Mouse (Mus musculus) hindbrain, postnatal 0 days (tissue): ENCODE results near the gene Cntrob. TPM values are rescaled to one million over a fixed set of nuclear protein-coding genes. Genes with fewer than 3 reads are reported as not detected.

ENCODE experiments used
- ATAC-seq: fragments of 200-750 bp; cut with Nextera tagmentation; 2 replicates; pipeline ENCODE4 v1.8.0; 2017; ENCODE audit warnings: mild to moderate bottlenecking, moderate TSS enrichment, moderate library complexity
- DNase-seq: peaks from one replicate; pipeline ENCODE4 v3.0.0-alpha.2; 2015; ENCODE audit warnings: low spot score
- H3K27ac ChIP-seq: fragments of 300-500 bp; sonication (generic); 2 replicates; pipeline ENCODE4 v1.5.1; 2014; ENCODE audit warnings: mild to moderate bottlenecking
- H3K27me3 ChIP-seq: fragments of 300-500 bp; sonication (generic); 2 replicates; pipeline ENCODE4 v1.6.1; 2014; ENCODE audit warnings: low read length, mixed read lengths; ENCODE audit not compliant: insufficient read depth
- H3K36me3 ChIP-seq: fragments of 300-500 bp; sonication (generic); 2 replicates; pipeline ENCODE4 v1.6.1; 2014; ENCODE audit warnings: low read length, mixed read lengths; ENCODE audit not compliant: insufficient read depth
- H3K4me1 ChIP-seq: fragments of 300-500 bp; sonication (generic); 2 replicates; pipeline ENCODE4 v1.6.1; 2014; ENCODE audit warnings: antibody characterized with exemption, low read length, mixed read lengths; ENCODE audit not compliant: insufficient read depth
- H3K4me2 ChIP-seq: fragments of 300-500 bp; sonication (generic); 2 replicates; pipeline ENCODE4 v1.6.1; 2014; ENCODE audit warnings: low read depth, mild to moderate bottlenecking, low read length, moderate library complexity, mixed read lengths
- H3K4me3 ChIP-seq: fragments of 300-500 bp; sonication (generic); 2 replicates; pipeline ENCODE4 v1.5.1; 2014; ENCODE audit warnings: low read length
- H3K9ac ChIP-seq: fragments of 300-500 bp; sonication (generic); replicated peaks from 2 replicates; pipeline ENCODE4 v1.6.1; 2014; ENCODE audit warnings: mild to moderate bottlenecking, low read length, moderate library complexity, mixed read lengths
- H3K9me3 ChIP-seq: fragments of 300-500 bp; sonication (generic); 2 replicates; pipeline ENCODE4 v1.6.1; 2016; ENCODE audit warnings: low read length, mixed read lengths
- CTCF ChIP-seq: IDR thresholded peaks from 2 replicates; pipeline ENCODE4 v1.5.1; 2016; ENCODE audit warnings: antibody characterized with exemption, control low read depth, low read depth
- WGBS: fragments of 180-500 bp; shearing (Covaris S2); extraction: QIAGEN DNeasy Blood & Tissue Kit; methylation state at CpG from one replicate; pipeline ENCODE4 v1.1.7; 2014; 5-methylcytosine and 5-hydroxymethylcytosine counted together
- polyA plus RNA-seq: library from polyadenylated mRNA; unstranded; fragments of >200 nt; fragmentation: Nextera tagmentation; extraction: Ambion mirVana; gene quantifications from 2 replicates; pipeline ENCODE4 v1.2.1, GENCODE M21; 2015
- total RNA-seq: library from RNA; depleted of rRNA; stranded (reverse); fragments of >200 nt; gene quantifications from 2 replicates; pipeline ENCODE4 v1.2.3, GENCODE M21; 2014; rRNA removed

Cntrob gene
- 13.3 and 22.0 TPM in 2 replicates for total RNA-seq
- 11.0 and 12.0 TPM in 2 replicates for polyA plus RNA-seq

- 0% methylated on average over 30 of the region's 30 CpGs for WGBS
- peak; percentile 99 for DNase-seq
- peak within 1 kb of the TSS; percentile 80 for H3K9ac ChIP-seq
Observed at GRCm38 (mm10) chr11:69323667-69324111, at the start of gene Cntrob, which contains the start of gene Trappc1. Gene Cntrob, minus strand, starts transcription at chr11:69323775. Gene Trappc1, plus strand, starts transcription at chr11:69323980.

DNA sequence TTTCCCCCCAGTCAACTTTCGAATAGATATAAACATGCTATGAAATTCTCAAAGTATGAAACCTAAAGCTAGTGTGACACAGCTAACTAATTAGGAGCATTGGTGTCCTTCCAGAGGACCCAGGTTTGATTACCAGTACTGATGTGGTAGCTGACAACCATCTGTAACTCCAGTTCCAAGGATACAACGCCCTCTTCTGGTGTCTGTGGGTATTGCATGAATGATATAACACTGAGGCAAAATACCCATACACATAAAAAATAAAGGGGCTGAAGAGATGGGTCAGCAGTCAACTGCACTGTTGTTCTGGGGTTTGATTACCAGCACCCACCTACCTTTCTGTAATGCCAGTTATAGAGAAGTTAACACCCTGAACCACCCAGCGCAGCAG is 49.2 kb upstream of the Cntrob start:
- DNase-seq: no peak
- TF ChIP-seq CTCF: peak; percentile 66
- Histone ChIP-seq H3K36me3 (no peaks in the 10 kb centered on the region; the same call in 1 of the 2 replicates), H3K4me3 (no peak overlapping the region), H3K27ac (peak overlapping the region; percentile 70; the same call in 1 of the 2 replicates), H3K9ac (no peak overlapping the region), H3K4me1 (peaks cover 7% of the 10 kb centered on the region; the same call in 1 of the 2 replicates), H3K9me3 (no peaks in the 10 kb centered on the region), H3K4me2 (no peak overlapping the region), H3K27me3 (no peaks in the 10 kb centered on the region)
- ATAC-seq: no peak
- 65% methylated on average over 3 of the region's 3 CpGs for WGBS

More at GRCm38 (mm10) chr11:69323667-69324111, at the start of gene Cntrob, which contains the start of gene Trappc1:
- Histone ChIP-seq H3K4me2 (peak within 1 kb of the TSS; percentile 98), H3K9me3 (no peaks in the 10 kb centered on the region), H3K36me3 (no peaks in the 10 kb centered on the region; the same call in 1 of the 2 replicates), H3K4me3 (peak within 1 kb of the TSS; percentile 66), H3K27me3 (no peaks in the 10 kb centered on the region), H3K4me1 (peaks cover 18% of the 10 kb centered on the region), H3K27ac (peak within 1 kb of the TSS; percentile 91)
- peak; percentile 95 for ATAC-seq
- no peak for TF ChIP-seq CTCF

DNA sequence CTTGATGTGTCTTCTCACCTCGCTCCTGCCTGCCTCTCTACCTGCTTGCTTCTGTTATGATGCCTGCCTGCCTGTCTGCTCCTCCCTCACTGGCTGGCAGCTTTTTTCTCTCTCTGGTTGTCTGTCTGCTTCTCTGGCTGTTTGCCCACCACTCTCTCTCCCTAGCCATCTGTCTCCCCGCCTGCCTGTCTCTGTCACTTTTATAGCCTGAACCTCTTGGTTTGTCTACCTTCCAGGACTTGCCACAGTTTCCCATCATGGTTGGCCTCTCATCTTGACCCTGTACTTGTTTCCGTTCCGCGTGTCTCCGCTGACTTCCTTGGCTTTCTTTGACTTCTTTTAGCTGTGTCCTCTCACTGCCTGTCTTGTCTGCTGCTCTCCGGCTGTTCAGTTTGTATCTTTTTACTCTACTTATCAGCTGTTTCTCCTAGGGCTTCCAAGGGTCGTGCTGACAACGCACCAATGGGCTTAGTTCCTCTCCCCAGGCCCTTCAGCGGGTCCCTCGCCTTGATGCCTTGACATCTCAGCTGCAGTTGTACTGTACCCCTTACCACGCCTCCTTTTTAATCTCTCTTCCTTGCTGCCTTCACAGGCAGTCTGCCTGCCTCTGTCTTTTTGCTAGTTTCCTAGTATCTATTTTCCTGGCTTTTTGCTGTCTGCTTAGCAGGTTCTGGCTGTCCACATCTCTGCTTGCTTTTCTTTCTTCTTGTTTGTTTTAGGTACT is 48.6 kb upstream of the Cntrob start:
- TF ChIP-seq CTCF: no peak
- no peaks in the 10 kb centered on the region for H3K27me3 ChIP-seq
- H3K27ac ChIP-seq: peak overlapping the region; percentile 70
- no peak for ATAC-seq
- H3K9ac ChIP-seq: no peak overlapping the region
- H3K36me3 ChIP-seq: no peaks in the 10 kb centered on the region; the same call in 1 of the 2 replicates
- DNase-seq: peak; percentile 69
- H3K4me1 ChIP-seq: peaks cover 7% of the 10 kb centered on the region; the same call in 1 of the 2 replicates
- no peaks in the 10 kb centered on the region for H3K9me3 ChIP-seq
- no peak overlapping the region for H3K4me3 ChIP-seq
- WGBS: 26% methylated on average over 12 of the region's 12 CpGs
- peak overlapping the region; percentile 36 for H3K4me2 ChIP-seq

GRCm38 (mm10) chr11:69371601-69372000 is 48.0 kb upstream of the Cntrob start:
- no peaks in the 10 kb centered on the region for H3K9me3 ChIP-seq
- TF ChIP-seq CTCF: no peak
- H3K4me2 ChIP-seq: peak overlapping the region; percentile 36
- WGBS: 24% methylated on average over 12 of the region's 12 CpGs
- no peak overlapping the region for H3K4me3 ChIP-seq
- ATAC-seq (no peak), DNase-seq (no peak)
- peaks cover 7% of the 10 kb centered on the region; the same call in 1 of the 2 replicates for H3K4me1 ChIP-seq
- no peaks in the 10 kb centered on the region; the same call in 1 of the 2 replicates for H3K36me3 ChIP-seq
- H3K9ac ChIP-seq: no peak overlapping the region
- H3K27ac ChIP-seq: peak overlapping the region; percentile 70
- H3K27me3 ChIP-seq: no peaks in the 10 kb centered on the region

DNA sequence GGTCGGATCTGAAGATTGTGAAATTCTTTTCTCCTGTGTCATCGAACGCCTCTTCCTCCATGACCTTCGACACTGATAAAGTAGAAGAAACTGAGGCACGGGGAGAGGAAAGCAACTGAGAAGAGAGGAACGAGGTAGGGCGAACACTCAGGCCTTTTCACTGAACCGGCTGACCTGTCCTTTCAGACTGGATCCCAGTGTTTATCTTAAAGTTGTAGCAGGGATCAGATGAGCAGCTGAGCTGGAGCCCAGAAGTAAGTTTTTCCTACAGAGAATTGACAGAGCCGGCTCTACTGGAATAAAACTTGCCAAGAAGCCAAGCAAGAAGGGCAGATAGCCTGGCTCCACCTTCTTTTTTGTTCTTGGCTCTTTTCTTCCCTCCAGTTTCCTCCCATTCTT is 47.2 kb upstream of the Cntrob start:
- DNase-seq: no peak

DNA sequence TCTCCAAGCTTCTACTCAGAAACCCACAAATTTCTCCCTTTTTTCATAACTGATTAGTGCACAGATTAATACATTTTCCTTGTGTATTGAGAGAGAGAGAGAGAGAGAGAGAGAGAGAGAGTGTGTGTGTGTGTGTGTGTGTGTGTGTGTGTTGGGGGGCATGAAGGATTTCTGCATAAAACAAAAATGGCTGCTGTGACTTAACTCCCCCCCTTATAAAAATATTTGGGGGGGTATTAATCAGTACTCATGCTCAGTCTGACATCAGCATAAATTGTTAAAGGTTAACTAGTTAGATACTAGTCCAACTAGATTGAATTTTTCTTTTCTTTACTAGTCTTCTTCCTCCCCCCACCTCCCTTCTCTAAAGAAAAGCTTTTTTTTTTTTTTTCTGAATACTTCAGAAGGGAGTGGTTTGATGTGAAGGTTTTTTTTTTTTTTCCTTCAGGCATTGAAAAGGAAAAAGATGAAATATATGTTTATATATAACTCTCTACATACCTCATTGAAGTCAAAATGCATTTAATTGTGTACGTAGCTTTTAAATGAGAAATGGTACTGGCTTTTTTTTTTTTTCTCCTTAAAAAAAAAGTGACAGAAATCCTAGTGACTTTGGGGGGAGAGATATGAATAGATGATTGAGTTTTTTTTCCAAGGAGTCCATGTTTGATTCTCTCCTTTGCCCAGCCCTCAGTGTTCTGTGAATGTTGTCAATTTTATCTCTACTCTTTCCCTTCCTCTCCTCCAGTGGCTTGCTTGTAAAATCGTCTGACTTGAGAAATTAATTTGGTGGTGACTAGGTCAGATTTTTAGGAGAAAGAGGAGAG is 46.6 kb upstream of the Cntrob start:
- H3K27ac ChIP-seq: peak overlapping the region; percentile 98
- ATAC-seq (no peak), DNase-seq (peak; percentile 27)
- peaks cover 18% of the 10 kb centered on the region for H3K4me1 ChIP-seq
- peak overlapping the region; percentile 93 for H3K4me2 ChIP-seq
- H3K9me3 ChIP-seq: no peaks in the 10 kb centered on the region
- no peaks in the 10 kb centered on the region for H3K27me3 ChIP-seq
- TF ChIP-seq CTCF: no peak
- no peaks in the 10 kb centered on the region for H3K36me3 ChIP-seq
- peak overlapping the region; percentile 99; the same call in 1 of the 2 replicates for H3K9ac ChIP-seq
- 22% methylated on average over 2 of the region's 2 CpGs for WGBS
- peak overlapping the region; percentile 79 for H3K4me3 ChIP-seq

More for the DNA sequence above, 47.2 kb upstream of the Cntrob start:
- Histone ChIP-seq H3K27ac (peak overlapping the region; percentile 70; the same call in 1 of the 2 replicates), H3K27me3 (no peaks in the 10 kb centered on the region), H3K4me1 (peaks cover 11% of the 10 kb centered on the region), H3K36me3 (no peaks in the 10 kb centered on the region; the same call in 1 of the 2 replicates), H3K4me3 (no peak overlapping the region), H3K4me2 (peak overlapping the region; percentile 36), H3K9ac (no peak overlapping the region), H3K9me3 (no peaks in the 10 kb centered on the region)
- no peak for ATAC-seq
- 15% methylated on average over 9 of the region's 9 CpGs for WGBS
- no peak for TF ChIP-seq CTCF
